Mouse (Mus musculus): ENCODE results near the gene Lgals8. TPM values are rescaled to one million over a fixed set of nuclear protein-coding genes. Genes with fewer than 3 reads are reported as not detected.
"Not testable (repeated sequence)": the region's sequence is repeated elsewhere in the genome, so short reads cannot be mapped to it uniquely, and the experiment has no call there.

The Lgals8 gene
- 10 to 100 TPM; 27.8 to 30.4 TPM for total RNA-seq (2021)

DNA sequence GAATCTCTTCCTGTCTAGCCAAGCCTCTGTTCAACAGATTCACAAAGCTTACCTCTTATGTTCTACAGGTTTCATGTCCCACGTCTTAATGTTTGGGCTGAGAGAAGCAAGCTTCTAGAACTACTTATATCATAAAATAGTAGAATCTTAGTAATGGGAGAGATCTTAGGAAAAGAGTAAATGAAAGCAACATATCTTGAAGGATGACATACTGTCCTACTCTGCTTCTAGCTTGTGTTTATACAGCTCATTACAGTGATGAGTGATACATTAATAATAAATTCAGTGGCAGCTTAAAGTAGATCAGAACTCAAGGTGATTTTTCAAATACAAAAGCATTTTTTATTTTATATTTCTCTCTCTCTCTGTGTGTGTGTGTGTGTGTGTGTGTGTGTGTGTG, at the start of gene Lgals8:
Lgals8 (minus strand) TSS at position 101 of the 400 bp plus-strand sequence.
- DNase-seq = no peak
- intact Hi-C loops (cut with DNase I) = no loop called here

DNA sequence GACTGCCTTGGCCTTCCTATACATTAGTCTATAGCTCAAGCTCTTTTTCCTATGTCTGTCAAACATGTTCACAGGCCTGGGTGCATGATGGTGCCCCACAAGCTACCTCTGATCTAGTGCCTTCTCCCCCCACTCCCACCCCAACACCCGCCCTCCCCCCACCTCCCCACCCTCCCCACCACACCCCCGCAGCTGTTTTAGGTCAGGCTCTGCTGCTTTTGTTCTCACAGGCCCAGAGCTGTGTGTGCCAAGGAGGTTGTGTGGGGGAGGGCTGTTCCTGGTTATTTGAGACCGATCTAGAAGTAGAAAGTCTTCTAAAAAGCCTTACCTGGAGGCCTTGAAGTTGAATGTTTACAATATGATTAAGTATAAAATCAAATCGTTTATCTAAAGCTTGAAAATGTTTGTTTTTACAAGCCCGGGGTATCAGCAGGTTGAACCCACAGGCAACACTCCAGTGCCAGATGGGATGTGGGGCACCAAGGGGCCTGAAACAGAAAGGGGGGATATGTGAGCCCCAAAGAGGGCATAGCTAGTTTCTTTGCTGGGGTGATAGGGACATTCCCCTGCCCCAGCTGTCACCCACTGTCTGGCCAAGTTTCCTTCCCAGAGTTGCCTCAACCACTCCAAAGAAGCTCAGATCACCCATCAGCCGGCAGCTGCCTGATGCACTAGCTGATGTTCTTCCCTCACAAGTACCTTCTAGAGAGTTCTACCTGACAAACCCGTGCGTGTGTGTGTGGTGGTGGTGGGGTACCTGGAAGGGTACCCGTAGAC, 46.6 kb upstream of the Lgals8 start:
- DNase-seq = no peak
- intact Hi-C loops (cut with DNase I) = no loop called here

DNA sequence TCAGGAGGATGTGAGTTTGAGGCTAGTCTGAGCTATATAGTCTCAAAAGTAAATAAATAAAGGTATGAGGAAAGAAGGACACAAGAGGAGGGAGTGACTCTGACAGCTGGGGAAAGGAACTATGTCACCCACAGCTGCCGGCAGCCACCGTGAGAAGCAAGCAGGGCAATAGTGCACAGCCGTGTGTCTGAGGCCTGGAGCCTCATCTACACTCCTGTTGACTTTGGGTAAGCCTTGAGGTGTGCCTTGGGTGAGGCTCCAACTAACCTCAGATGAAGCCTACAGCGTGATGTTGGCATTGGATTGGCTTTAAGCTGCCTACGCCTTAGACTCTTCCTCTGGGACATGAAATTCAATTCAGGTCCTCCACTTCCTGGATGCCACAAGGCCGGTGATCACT, 45.3 kb upstream of the Lgals8 start:
- intact Hi-C loops (cut with DNase I) = no loop called here
- no peak for DNase-seq

- intact Hi-C loops (cut with DNase I) = no loop called here
- DNase-seq = no peak
Observed at GRCm38 (mm10) chr13:12507426-12507825, 42.7 kb upstream of the Lgals8 start.

- no peak for DNase-seq
- intact Hi-C loops (cut with DNase I) = no loop called here
Observed at GRCm38 (mm10) chr13:12505359-12505758, 40.6 kb upstream of the Lgals8 start.

DNA sequence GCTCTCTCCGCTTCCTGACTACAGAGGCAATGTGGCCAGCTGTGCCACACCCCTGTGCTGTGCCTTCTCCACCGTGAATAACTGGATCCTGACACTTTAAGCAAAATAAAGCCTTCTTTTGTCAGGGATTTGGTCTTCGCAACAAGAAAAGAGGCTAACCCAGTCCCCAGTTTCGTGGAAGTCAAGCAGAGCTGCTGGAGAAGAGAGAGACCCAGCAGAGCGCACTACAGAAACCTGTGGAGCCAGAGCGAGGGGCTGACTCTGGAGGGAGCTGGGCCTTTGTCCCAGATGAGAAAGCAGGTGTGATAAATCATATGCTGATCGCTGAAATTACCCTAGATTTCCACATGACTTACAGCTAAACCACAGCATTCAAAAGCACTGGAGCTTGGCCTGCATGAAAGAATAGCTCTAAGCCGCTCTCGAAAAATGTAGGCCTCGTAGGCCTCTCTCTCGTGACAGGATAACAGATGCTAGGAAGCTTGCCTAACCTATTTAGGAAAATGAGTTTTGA, 38.6 kb upstream of the Lgals8 start:
- no peak for DNase-seq

DNA sequence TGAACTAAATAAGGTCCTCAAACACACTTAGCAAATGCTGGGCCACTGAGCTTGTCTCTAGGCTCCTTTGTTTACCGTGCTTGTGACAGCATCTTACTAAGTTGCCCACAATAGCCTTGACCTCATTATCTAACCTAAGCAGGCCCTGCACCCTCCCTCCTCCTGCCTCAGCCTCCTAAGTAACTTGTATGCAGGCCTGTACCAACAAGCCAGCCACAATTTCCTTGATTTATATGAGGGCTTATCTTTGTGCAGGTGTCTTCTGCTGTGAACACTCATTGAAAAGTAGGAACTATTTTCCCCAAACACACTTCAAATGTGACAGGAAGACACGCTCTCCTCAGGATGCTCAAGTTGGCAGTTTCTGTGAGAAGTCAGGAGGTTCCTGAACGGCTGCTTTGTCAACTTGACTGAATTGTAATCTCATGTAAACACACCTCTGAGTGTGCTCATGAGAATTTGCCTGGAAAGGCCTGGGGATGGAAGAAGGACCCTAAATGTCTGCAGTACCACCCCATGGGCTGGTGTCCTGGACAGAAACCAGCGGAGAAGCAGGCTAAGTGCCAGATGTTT, 38.0 kb upstream of the Lgals8 start:
- intact Hi-C loops (cut with DNase I) = no loop called here
- DNase-seq = no peak

More for the DNA sequence above, 38.6 kb upstream of the Lgals8 start:
- intact Hi-C loops (cut with DNase I) = no loop called here

GRCm38 (mm10) chr13:12499107-12499506, 34.4 kb upstream of the Lgals8 start:
- intact Hi-C loops (cut with DNase I) = no loop called here

DNA sequence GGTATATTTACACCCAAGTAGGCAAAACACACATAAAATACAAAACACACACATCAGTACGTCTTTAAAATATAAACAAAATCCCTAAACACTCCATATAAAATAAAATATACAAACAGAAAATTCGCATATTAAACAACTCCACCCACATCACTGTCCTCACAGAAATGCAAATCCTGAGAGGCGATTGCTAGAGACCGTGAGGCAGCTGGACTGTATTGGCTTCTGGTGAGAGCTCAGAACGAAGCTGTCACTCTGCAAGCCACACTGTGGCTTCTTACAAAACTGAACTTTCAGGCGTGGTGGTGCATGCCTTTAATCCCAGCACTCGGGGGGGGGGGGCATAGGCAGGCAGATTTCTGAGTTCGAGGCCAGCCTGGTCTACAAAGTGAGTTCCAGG, 33.1 kb upstream of the Lgals8 start:
- DNase-seq = no peak
- intact Hi-C loops (cut with DNase I) = no loop called here

More at GRCm38 (mm10) chr13:12499107-12499506, 34.4 kb upstream of the Lgals8 start:
- DNase-seq = no peak

DNA sequence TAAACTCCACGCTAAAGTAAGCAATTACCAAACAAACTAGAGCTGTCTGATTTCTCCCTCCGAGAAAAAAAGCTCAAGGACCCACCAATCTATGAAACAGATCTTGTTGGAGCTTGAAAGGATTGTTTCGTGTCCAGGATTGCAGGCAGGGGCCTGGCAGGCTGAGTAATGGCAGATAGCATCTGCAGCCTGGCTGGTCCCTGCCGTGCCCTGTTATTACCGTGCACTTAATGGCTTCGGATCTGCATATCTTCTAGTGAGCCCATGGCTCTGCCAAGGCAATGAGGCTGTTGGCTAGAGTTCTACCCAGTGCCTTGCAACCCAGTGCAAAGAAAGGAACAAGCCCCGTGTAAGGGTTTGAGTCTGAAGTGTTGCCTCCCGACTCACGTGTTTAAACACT, 30.0 kb upstream of the Lgals8 start:
- intact Hi-C loops (cut with DNase I) = no loop called here
- DNase-seq = no peak

DNA sequence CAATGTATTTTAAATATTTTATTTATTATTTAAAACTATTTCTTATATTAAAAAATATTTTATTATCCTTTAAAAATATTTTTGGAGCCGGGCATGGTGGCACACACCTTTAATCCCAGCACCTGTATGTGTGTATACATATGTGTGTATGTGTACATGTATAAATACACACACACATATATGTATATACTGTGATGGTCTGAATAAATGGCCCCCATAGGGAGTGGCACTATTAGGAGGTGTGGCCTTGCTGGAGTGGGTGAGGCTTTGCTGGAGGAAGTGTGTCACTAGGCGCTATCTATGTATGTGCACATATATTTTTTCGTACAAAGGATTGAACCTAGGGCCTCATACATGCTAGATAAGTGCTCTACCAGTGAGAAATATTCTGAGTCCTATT, 27.8 kb upstream of the Lgals8 start:
- intact Hi-C loops (cut with DNase I) = no loop called here

GRCm38 (mm10) chr13:12485640-12486039, 20.9 kb upstream of the Lgals8 start:
- intact Hi-C loops (cut with DNase I) = loop anchor here (10.0 kb wide), 1 partner anchor 59 kb away; no protein-coding TSS in a partner anchor

More for the DNA sequence above, 27.8 kb upstream of the Lgals8 start:
- no peak for DNase-seq

GRCm38 (mm10) chr13:12485197-12485596, 20.5 kb upstream of the Lgals8 start:
- no peak for DNase-seq

More at GRCm38 (mm10) chr13:12485640-12486039, 20.9 kb upstream of the Lgals8 start:
- DNase-seq = no peak

GRCm38 (mm10) chr13:12479802-12480201, 15.1 kb upstream of the Lgals8 start:
- no peak for DNase-seq
- intact Hi-C loops (cut with DNase I) = loop anchor here (10.0 kb wide), 1 partner anchor 65 kb away; no protein-coding TSS in a partner anchor

More at GRCm38 (mm10) chr13:12485197-12485596, 20.5 kb upstream of the Lgals8 start:
- intact Hi-C loops (cut with DNase I) = loop anchor here (10.0 kb wide), 1 partner anchor 60 kb away; no protein-coding TSS in a partner anchor

- DNase-seq = peak; percentile 5
- intact Hi-C loops (cut with DNase I) = no loop called here
Observed at GRCm38 (mm10) chr13:12478301-12478700, 13.6 kb upstream of the Lgals8 start.

GRCm38 (mm10) chr13:12476886-12477285, 12.1 kb upstream of the Lgals8 start:
- DNase-seq = no peak
- intact Hi-C loops (cut with DNase I) = no loop called here

GRCm38 (mm10) chr13:12475239-12475638, 10.5 kb upstream of the Lgals8 start:
- intact Hi-C loops (cut with DNase I) = no loop called here
- no peak for DNase-seq

DNA sequence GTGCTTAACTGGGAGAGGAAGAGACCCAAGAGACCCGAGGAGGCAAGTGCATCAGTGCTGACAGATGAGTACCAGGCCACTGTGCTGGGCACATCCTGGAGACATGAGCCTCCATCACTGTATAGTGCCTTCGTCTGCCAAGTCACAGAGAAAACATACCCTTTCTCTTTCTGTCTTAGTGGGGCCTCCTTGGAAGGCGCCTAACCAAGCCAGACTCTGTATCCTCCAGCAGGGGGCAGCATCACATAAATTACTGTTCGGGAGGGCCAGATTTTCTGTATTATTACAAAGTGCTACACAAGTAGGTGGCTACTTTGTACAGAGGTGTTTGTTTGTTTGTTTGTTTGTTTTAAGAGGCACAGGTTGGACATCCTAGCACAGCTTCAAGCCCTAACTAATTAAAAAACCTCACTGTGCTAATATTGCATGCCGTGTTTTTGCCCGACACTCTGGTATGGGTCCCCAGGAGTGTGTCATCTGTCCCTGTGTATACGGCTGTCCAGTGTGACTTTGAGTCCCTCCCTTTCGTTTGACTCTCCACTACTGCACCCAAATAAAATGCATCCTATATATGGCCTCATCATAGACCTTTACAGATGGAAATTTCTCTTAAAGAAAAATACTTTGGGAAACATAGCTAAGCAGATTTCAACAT, 9.1 kb upstream of the Lgals8 start:
- peak; percentile 73 for DNase-seq

DNA sequence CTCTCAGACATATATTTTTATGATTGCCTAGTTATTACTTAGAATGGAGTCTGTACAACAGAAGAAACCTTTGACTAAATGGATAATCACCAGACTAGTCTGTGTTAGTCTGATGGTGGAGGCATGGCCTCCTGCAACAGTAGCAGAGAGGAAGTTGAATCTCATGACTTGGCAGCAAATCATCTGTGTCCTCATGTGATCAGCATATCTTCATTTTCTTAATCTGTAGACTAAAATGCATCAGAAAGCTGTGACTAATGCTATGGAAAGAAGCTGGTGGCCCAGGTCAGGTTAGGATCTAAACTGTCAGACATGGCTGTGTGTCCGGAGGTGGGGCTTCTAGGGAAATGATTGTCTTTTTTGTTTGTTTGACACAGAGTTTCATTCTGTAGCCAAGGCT, 3.7 kb upstream of the Lgals8 start:
- no peak for DNase-seq
- intact Hi-C loops (cut with DNase I) = no loop called here

More for the DNA sequence above, 9.1 kb upstream of the Lgals8 start:
- intact Hi-C loops (cut with DNase I) = loop anchor here (5.0 kb wide), 2 partner anchors 203 to 943 kb away; no protein-coding TSS in a partner anchor

DNA sequence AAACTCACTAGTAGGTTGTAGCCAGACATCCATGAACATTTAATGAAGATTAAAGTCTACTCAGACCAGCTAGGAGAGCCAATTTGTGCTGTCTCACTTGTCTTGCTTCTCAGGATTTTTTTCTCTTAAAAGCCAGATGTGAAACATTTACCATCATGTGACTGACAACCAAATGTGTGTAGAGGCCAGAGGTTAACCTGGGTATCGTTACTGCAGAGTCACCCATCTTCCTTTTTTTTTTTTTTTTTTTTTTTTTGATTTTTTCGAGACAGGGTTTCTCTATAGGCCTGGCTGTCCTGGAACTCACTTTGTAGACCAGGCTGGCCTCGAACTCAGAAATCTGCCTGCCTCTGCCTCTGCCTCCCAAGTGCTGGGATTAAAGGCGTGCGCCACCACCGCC, 585 bp downstream of the Lgals8 start:
- intact Hi-C loops (cut with DNase I); DNase-seq: not testable (repeated sequence)

- DNase-seq = no peak
- intact Hi-C loops (cut with DNase I) = no loop called here
Observed at GRCm38 (mm10) chr13:12462623-12463022, 2.1 kb downstream of the Lgals8 start.

Measured in left cerebral cortex, postnatal 4 days (tissue).